Mouse (Mus musculus): ENCODE data around the gene Pomc.
"Not testable (repeated sequence)": the region's sequence is repeated elsewhere in the genome, so short reads cannot be mapped to it uniquely, and the experiment has no call there.

Gene Pomc

DNA sequence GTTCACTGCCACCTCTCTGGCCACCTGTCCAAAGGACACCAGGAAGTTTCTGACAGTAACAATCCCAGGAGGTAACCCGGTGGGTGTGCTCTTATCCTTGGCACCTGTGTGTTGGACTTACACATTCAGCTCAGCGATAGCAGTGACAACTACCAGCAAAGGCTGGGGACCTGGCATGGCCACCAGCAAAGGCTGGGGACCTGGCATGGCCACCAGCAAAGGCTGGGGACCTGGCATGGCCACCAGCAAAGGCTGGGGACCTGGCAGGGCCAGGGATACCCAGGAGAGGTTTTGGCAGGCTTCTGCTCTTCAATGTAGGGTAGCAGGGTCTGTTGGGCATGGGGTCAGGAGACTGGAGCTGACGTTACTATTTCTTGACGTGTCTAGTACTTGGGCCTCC is 12.4 kb downstream of the Pomc start:
- no peak for DNase-seq (ENCODE audit: low read depth, low spot score)

DNA sequence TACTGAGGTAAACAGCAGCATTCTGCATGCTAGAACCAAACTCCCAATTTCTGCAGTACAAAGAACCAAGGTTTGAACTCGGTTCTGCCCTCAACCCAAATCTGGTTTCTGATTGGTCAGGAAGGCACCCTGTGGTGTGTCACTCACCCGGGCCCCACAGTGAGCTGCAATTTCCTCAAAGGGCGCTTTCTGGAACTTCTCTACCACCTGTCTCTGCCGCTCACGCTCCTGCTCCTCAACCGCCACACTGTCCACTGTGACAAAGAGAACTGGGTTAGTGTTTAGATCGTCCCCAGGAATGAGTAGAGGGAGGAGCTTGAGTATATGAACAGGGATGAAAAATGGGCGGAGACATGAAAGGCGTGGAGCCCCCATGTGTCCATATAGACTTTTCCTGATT is 13.6 kb downstream of the Pomc start:
- DNase-seq (ENCODE audit: low read depth, low spot score): no peak

- DNase-seq (ENCODE audit: low read depth, low spot score): not testable (repeated sequence)
Observed at GRCm38 (mm10) chr12:3973169-3973568, 18.4 kb downstream of the Pomc start.

- no peak for DNase-seq (ENCODE audit: low read depth, low spot score)
Observed at GRCm38 (mm10) chr12:3980991-3981349, 26.2 kb downstream of the Pomc start.

GRCm38 (mm10) chr12:3981350-3982131 is 26.8 kb downstream of the Pomc start:
- peak; percentile 91 for DNase-seq (ENCODE audit: low read depth, low spot score)

- no peak for DNase-seq (ENCODE audit: low read depth, low spot score)
Observed at GRCm38 (mm10) chr12:3982257-3982656, 27.5 kb downstream of the Pomc start.

- DNase-seq (ENCODE audit: low read depth, low spot score): peak; percentile 81
Observed at GRCm38 (mm10) chr12:3983736-3984135, 29.0 kb downstream of the Pomc start.

DNA sequence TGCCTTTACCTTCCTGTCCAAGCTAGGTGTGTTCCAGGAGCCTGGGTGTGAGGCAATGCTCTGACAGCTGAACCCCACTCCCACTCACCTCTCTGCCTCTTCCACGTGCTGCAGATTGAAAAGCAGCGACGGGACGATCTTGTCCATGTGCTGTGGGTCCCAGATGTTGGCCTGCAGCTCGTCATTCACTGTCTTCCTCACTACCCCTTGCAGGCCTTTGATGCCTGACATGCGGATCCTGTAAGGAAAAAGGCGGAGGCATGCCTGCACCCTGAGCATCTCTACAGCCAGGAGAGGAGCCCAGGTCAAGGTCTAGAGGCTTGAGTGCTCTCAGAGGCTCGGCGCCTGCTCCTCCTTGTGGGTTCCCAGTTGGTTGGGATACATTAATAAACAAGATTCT is 29.7 kb downstream of the Pomc start:
- no peak for DNase-seq (ENCODE audit: low read depth, low spot score)

- no peak for DNase-seq (ENCODE audit: low read depth, low spot score)
Observed at GRCm38 (mm10) chr12:3989943-3990342, 35.2 kb downstream of the Pomc start.

DNA sequence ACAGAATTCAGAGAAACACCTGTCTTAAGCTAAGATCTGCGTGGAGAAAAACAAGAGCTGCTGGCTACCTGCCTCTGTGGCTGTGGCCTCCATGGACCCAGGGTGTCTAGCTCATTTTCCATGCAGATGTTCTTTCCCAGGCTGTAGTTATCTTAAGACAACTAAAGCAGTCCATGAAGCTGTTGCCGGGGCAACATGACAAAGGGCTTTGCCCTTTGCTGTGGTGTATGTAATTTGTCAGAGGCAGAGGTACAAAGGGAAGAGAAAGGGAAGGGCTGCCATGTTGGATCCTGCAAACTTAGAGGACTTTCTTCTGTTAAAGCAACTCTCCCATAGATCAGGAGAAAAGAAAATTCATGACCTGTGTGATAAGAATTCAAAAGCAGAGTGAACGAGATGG is 36.3 kb downstream of the Pomc start:
- DNase-seq (ENCODE audit: low read depth, low spot score): peak; percentile 34

DNA sequence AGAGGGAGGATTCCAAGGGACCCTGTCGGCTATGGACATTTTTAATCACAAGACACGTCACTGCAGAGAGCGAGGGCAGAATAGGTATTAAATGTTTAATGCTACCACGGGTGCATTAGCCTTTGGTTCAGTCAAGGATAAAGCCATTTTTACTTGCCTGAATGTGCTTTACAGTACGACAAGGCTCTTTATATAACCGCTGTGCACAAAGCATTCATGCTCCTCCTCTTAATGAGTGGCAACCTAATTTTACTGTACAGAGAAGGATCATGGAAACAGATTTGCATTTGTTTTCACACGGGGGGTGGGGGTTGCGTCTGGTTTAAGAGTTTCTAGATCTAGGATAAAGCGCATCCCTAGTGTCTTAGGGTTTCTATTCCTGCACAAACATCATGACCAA is 42.0 kb downstream of the Pomc start:
- no peak for DNase-seq (ENCODE audit: low read depth, low spot score)

GRCm38 (mm10) chr12:4000406-4000805 is 45.7 kb downstream of the Pomc start:
- DNase-seq (ENCODE audit: low read depth, low spot score): no peak

GRCm38 (mm10) chr12:4004648-4005047 is 49.9 kb downstream of the Pomc start:
- no peak for DNase-seq (ENCODE audit: low read depth, low spot score)

DNA sequence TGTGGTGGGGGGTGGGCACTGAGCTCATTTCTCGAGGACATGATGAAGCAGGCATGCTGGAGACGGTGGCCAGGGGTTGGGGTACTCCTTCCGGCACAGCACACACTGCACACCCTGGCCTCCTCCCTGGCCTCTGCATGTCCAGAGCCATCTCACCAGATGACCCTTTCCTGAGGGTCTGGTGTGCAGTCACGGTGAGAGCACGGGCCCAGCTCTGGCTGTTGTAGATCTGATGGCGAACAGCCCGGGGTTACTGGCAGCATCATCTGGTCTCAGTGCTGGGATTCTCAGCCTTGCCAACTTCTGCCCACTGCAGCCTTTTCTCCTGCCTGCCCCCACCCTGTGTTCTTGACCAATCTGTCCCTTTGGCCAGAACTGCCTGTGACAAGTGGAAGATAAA is 51.3 kb downstream of the Pomc start:
- DNase-seq (ENCODE audit: low read depth, low spot score): no peak

DNA sequence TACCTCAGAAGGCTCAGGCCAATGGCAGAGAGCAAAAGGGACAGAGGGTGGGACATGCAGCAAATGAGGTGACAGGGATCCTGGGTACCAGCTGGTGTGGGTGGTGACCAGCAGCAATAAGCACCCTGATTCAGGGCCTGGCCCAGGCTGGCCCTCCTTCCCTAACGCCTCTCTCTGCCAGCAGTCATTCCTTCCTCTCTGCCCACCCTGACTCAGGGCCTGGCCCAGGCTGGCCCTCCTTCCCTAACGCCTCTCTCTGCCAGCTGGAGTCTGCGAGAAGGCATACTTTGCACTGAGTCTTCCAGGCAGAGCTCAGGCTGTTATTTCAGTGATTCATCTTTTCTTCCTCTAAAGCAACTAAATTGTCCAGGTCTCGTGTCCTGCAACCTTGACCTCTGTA is 52.4 kb downstream of the Pomc start:
- no peak for DNase-seq (ENCODE audit: low read depth, low spot score)

DNA sequence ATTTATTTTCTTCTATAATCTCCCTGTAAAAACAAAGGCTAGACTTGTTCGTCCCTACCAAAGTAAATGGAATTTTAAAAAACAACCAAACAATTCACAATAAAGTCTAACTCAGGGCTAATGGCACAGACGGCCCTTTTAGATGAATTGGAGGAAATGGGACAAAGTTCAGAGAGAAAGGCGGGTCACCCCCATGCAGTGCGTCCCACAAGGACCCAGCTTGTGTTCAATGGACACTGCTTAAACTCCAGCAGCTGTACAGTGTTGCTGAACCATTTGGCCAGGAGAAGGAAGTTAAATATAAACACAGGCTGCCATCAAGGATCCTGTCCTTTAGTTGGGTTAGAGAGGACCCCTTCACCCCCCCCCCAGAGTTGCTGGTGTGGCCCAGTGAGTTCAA is 53.0 kb downstream of the Pomc start:
- DNase-seq (ENCODE audit: low read depth, low spot score): no peak

DNA sequence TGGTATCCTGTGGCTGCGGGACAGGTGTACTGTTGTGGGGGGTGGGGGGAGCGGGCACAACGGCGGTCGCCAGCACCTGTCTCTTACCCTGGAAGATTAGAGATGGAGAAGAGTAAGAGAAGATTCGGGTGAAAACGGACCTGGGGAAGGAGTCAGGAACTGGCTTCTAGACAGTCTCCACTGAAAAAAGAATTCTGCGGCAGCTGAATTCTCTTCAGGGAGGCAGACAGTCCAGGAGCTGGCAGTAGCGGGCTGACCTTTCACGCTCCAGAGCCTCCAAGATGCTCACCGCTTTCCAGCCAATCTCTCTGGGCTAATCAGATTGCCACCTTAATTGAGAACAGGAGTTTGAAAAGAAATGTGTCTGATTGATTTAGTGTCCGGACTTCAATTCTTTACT is 54.0 kb downstream of the Pomc start:
- no peak for DNase-seq (ENCODE audit: low read depth, low spot score)

All from mesoderm, embryonic 11.5 days (tissue).